Mouse (Mus musculus) CH12.LX (cell line): Measurements from ENCODE around the gene March1. TPM values are rescaled to one million over a fixed set of nuclear protein-coding genes. Genes with fewer than 3 reads are reported as not detected.

Experiments used
- DNase-seq: peaks from one replicate; pipeline ENCODE4 v3.0.0-alpha.2; 2013; ENCODE audit errors: extremely low read depth
- H3K27ac ChIP-seq: 2 replicates; pipeline ENCODE4 v1.5.1; 2012; ENCODE audit warnings: low read depth, mild to moderate bottlenecking, control low read depth, moderate library complexity; ENCODE audit not compliant: insufficient read depth
- H3K27me3 ChIP-seq: replicated peaks from 2 replicates; pipeline ENCODE3; 2012; ENCODE audit warnings: inconsistent platforms
- H3K36me3 ChIP-seq, 2 experiments: replicated peaks in 1 of 2; 2 replicates each; pipeline versions ENCODE3 to v1.6.1; 2012; ENCODE audit warnings: inconsistent platforms in 1 of 2, low read length in 1 of 2, mild to moderate bottlenecking in 1 of 2, mixed read lengths in 1 of 2, moderate library complexity in 1 of 2; ENCODE audit not compliant: control insufficient read depth in 1 of 2, insufficient read depth in 1 of 2
- H3K4me1 ChIP-seq, 2 experiments: 2 replicates each; pipeline ENCODE4 v1.6.1; 2012; ENCODE audit warnings: inconsistent platforms in 1 of 2, moderate library complexity in 1 of 2; ENCODE audit not compliant: insufficient read depth in 2 of 2, control insufficient read depth in 1 of 2
- H3K4me2 ChIP-seq: 2 replicates; pipeline ENCODE4 v1.6.1; 2012; ENCODE audit warnings: low read depth, mild to moderate bottlenecking, control low read depth; ENCODE audit not compliant: poor library complexity, insufficient read depth, severe bottlenecking
- H3K4me3 ChIP-seq, 3 experiments: fragments of 150-350 bp in 1 of 3; sonication (generic) in 1 of 3; replicated peaks in 1 of 3; 2 replicates each; pipeline versions ENCODE3 to v1.5.1; 2011 to 2012; ENCODE audit warnings: low read depth in 2 of 3, low read length in 2 of 3, mild to moderate bottlenecking in 2 of 3, moderate library complexity in 2 of 3, control low read depth in 1 of 3, improper control_type of control experiment in 1 of 3, inconsistent platforms in 1 of 3, mixed read lengths in 1 of 3; ENCODE audit not compliant: poor library complexity in 1 of 3
- H3K79me2 ChIP-seq: replicated peaks from 2 replicates; pipeline ENCODE4 v1.6.1; 2012; ENCODE audit warnings: mild to moderate bottlenecking, moderate library complexity; ENCODE audit not compliant: control insufficient read depth, poor library complexity, insufficient read depth, severe bottlenecking; ENCODE audit errors: extremely low read depth
- H3K9ac ChIP-seq: 2 replicates; pipeline ENCODE4 v1.6.1; 2012; ENCODE audit warnings: low read depth, mild to moderate bottlenecking, control low read depth, moderate library complexity; ENCODE audit not compliant: insufficient read depth
- H3K9me3 ChIP-seq: replicated peaks from 2 replicates; pipeline ENCODE3; 2012; ENCODE audit warnings: low read length, inconsistent platforms, mixed read lengths
- BHLHE40 ChIP-seq: IDR thresholded peaks from 2 replicates; pipeline ENCODE4 v1.6.1; 2011; ENCODE audit warnings: mild to moderate bottlenecking, low read depth, low read length, improper control_type of control experiment
- CHD1 ChIP-seq: IDR thresholded peaks from 2 replicates; pipeline ENCODE4 v1.6.1; 2012; ENCODE audit warnings: low read depth, low read length, improper control_type of control experiment, inconsistent platforms
- CHD2 ChIP-seq: IDR thresholded peaks from 2 replicates; pipeline ENCODE4 v1.6.1; 2011; ENCODE audit warnings: low read length, improper control_type of control experiment
- EP300 ChIP-seq: IDR thresholded peaks from 2 replicates; pipeline ENCODE4 v1.6.1; 2011; ENCODE audit warnings: low read length, improper control_type of control experiment
- ETS1 ChIP-seq: conservative IDR thresholded peaks from 2 replicates; pipeline ENCODE4 v1.6.1; 2012; ENCODE audit warnings: low read depth, mild to moderate bottlenecking, inconsistent platforms, low read length, improper control_type of control experiment, moderate library complexity
- HCFC1 ChIP-seq: IDR thresholded peaks from 2 replicates; pipeline ENCODE4 v1.6.1; 2012; ENCODE audit warnings: low read depth, mild to moderate bottlenecking, inconsistent platforms, low read length, improper control_type of control experiment
- IRF4 ChIP-seq: IDR thresholded peaks from 2 replicates; pipeline ENCODE4 v1.6.1; 2014; ENCODE audit warnings: low read depth, mild to moderate bottlenecking, inconsistent platforms, low read length, improper control_type of control experiment
- KAT2A ChIP-seq: IDR thresholded peaks from 2 replicates; pipeline ENCODE4 v1.6.1; 2012; ENCODE audit warnings: low read length, improper control_type of control experiment, inconsistent platforms; ENCODE audit not compliant: insufficient replicate concordance
- MAX ChIP-seq: IDR thresholded peaks from 2 replicates; pipeline ENCODE4 v1.6.1; 2011; ENCODE audit warnings: low read length, improper control_type of control experiment
- MAZ ChIP-seq: IDR thresholded peaks from 2 replicates; pipeline ENCODE4 v1.6.1; 2012; ENCODE audit warnings: low read depth, mild to moderate bottlenecking, inconsistent platforms, low read length, improper control_type of control experiment, moderate library complexity
- MEF2A ChIP-seq: IDR thresholded peaks from 2 replicates; pipeline ENCODE4 v1.6.1; 2014; ENCODE audit warnings: low read depth, mild to moderate bottlenecking, inconsistent platforms, low read length, improper control_type of control experiment, borderline replicate concordance
- MXI1 ChIP-seq: IDR thresholded peaks from 2 replicates; pipeline ENCODE4 v1.6.1; 2011; ENCODE audit warnings: mild to moderate bottlenecking, low read depth, low read length, improper control_type of control experiment
- NELFE ChIP-seq: IDR thresholded peaks from 2 replicates; pipeline ENCODE4 v1.6.1; 2011; ENCODE audit warnings: low read depth, low read length, improper control_type of control experiment
- PAX5 ChIP-seq: IDR thresholded peaks from 2 replicates; pipeline ENCODE4 v1.6.1; 2012; ENCODE audit warnings: low read length, inconsistent platforms, mixed read lengths
- POLR2AphosphoS2 ChIP-seq: IDR thresholded peaks from 2 replicates; pipeline ENCODE4 v1.6.1; 2011; ENCODE audit warnings: low read depth, low read length, improper control_type of control experiment
- RAD21 ChIP-seq: IDR thresholded peaks from 2 replicates; pipeline ENCODE4 v1.6.1; 2011; ENCODE audit warnings: low read depth, mild to moderate bottlenecking, low read length, improper control_type of control experiment, moderate library complexity
- TBP ChIP-seq: conservative IDR thresholded peaks from 2 replicates; pipeline ENCODE4 v1.6.1; 2011; ENCODE audit warnings: low read depth, low read length, improper control_type of control experiment
- TCF12 ChIP-seq: IDR thresholded peaks from 2 replicates; pipeline ENCODE4 v1.6.1; 2014; ENCODE audit warnings: low read depth, mild to moderate bottlenecking, inconsistent platforms, low read length, improper control_type of control experiment
- UBTF ChIP-seq: IDR thresholded peaks from 2 replicates; pipeline ENCODE4 v1.6.1; 2012; ENCODE audit warnings: low read depth, mild to moderate bottlenecking, inconsistent platforms, low read length, improper control_type of control experiment, moderate library complexity
- USF1 ChIP-seq: IDR thresholded peaks from 2 replicates; pipeline ENCODE4 v1.6.1; 2014; ENCODE audit warnings: low read depth, mild to moderate bottlenecking, inconsistent platforms, low read length, improper control_type of control experiment
- ZKSCAN1 ChIP-seq: IDR thresholded peaks from 2 replicates; pipeline ENCODE4 v1.6.1; 2012; ENCODE audit warnings: low read depth, inconsistent platforms, low read length, improper control_type of control experiment, borderline replicate concordance
- ZMIZ1 ChIP-seq: IDR thresholded peaks from 2 replicates; pipeline ENCODE4 v1.6.1; 2012; ENCODE audit warnings: low read depth, mild to moderate bottlenecking, inconsistent platforms, low read length, improper control_type of control experiment
- ZNF384 ChIP-seq: IDR thresholded peaks from 2 replicates; pipeline ENCODE4 v1.6.1; 2012; ENCODE audit warnings: low read depth, low read length, improper control_type of control experiment, inconsistent platforms
- dilution Hi-C: fragments of 300-500 bp; cut with MboI; formaldehyde crosslinking; loops from 2 replicates; pipeline ENCODE4 v1.14.3; 2020; ENCODE audit warnings: low sequenced_read_pairs; ENCODE audit not compliant: extremely low pct_unique_long_range_greater_than_20kb, extremely low pct_ligation_motif_present
- in situ Hi-C: fragments of 300-500 bp; cut with MboI; formaldehyde crosslinking; loops from 3 replicates; pipeline ENCODE4 v1.14.3; 2019; ENCODE audit warnings: low sequenced_read_pairs, low pct_ligation_motif_present, low pct_unique_long_range_greater_than_20kb, mixed read lengths
- polyA plus RNA-seq: library from polyadenylated mRNA; unstranded; fragments of >175 nt; gene quantifications from 2 replicates; pipeline ENCODE4 v1.2.1, GENCODE M21; 2012; ENCODE audit warnings: low read depth; ENCODE audit not compliant: insufficient read length
- total RNA-seq, 2 experiments: library from RNA; depleted of rRNA; stranded (reverse); fragments of 300-350 nt in 1 of 2; fragments of >200 nt in 1 of 2; gene quantifications; 2 replicates each; pipeline ENCODE4 v1.2.3; 2012 to 2014

The March1 gene
- total and polyA plus RNA-seq, 3 experiments: 0.16 to 0.21 TPM; not detected in 1

- no peak overlapping the region for H3K4me2 ChIP-seq
Observed at GRCm38 (mm10) chr8:65655924-65656323, 38.2 kb downstream of the March1 start.

GRCm38 (mm10) chr8:65661885-65662284, 44.2 kb downstream of the March1 start:
- Histone ChIP-seq H3K9ac (no peak overlapping the region), H3K79me2 (no peaks in the 10 kb centered on the region), H3K4me1 (no peaks in the 10 kb centered on the region), H3K4me3 (no peak overlapping the region), H3K9me3 (no peaks in the 10 kb centered on the region), H3K4me2 (no peak overlapping the region), H3K27ac (no peak overlapping the region), H3K36me3 (no peaks in the 10 kb centered on the region), H3K27me3 (no peaks in the 10 kb centered on the region)
- in situ Hi-C loops: no loop called here
- dilution Hi-C loops: no loop called here
- no peak for DNase-seq
- no peak for TF ChIP-seq PAX5
- no peak for TF ChIP-seq CHD2
- TF ChIP-seq IRF4: no peak
- no peak for TF ChIP-seq EP300
- TF ChIP-seq NELFE: no peak
- no peak for TF ChIP-seq POLR2AphosphoS2
- TF ChIP-seq MXI1: no peak
- TF ChIP-seq ETS1: no peak
- TF ChIP-seq HCFC1: no peak

More at GRCm38 (mm10) chr8:65655924-65656323, 38.2 kb downstream of the March1 start:
- Histone ChIP-seq H3K27me3 (no peaks in the 10 kb centered on the region), H3K9me3 (no peaks in the 10 kb centered on the region), H3K4me3 (no peak overlapping the region), H3K36me3 (no peaks in the 10 kb centered on the region), H3K79me2 (no peaks in the 10 kb centered on the region), H3K9ac (no peak overlapping the region), H3K4me1 (no peaks in the 10 kb centered on the region), H3K27ac (no peak overlapping the region)
- DNase-seq: no peak
- TF ChIP-seq EP300 (no peak), ZKSCAN1 (no peak), MAX (no peak)
- dilution Hi-C loops: no loop called here
- in situ Hi-C loops: no loop called here

GRCm38 (mm10) chr8:65665786-65666185, 48.1 kb downstream of the March1 start:
- DNase-seq: no peak
- Histone ChIP-seq H3K4me1 (no peaks in the 10 kb centered on the region), H3K79me2 (no peaks in the 10 kb centered on the region), H3K9me3 (no peaks in the 10 kb centered on the region), H3K36me3 (no peaks in the 10 kb centered on the region), H3K4me2 (no peak overlapping the region), H3K4me3 (no peak overlapping the region), H3K9ac (no peak overlapping the region), H3K27me3 (no peaks in the 10 kb centered on the region), H3K27ac (no peak overlapping the region)
- in situ Hi-C loops: no loop called here
- TF ChIP-seq RAD21 (no peak), UBTF (no peak), MEF2A (no peak), ZNF384 (no peak), USF1 (no peak), TBP (no peak), ZMIZ1 (no peak), BHLHE40 (no peak), MAZ (no peak), KAT2A (no peak), TCF12 (no peak), PAX5 (no peak), CHD1 (no peak), ETS1 (no peak)
- dilution Hi-C loops: no loop called here
